Mouse (Mus musculus) retina, postnatal 7 days (tissue): Measurements from ENCODE around the gene Wnt7b.
A peak's percentile ranks its signal among the peaks of the same experiment; 100 is the strongest.

ENCODE experiments used
- DNase-seq: peaks from one replicate; pipeline ENCODE4 v3.0.0-alpha.2; 2012; ENCODE audit warnings: low read depth, low spot score

The Wnt7b gene

GRCm38 (mm10) chr15:85601202-85601601 lies 18.9 kb upstream of the Wnt7b start:
- no peak for DNase-seq

GRCm38 (mm10) chr15:85600696-85601094 lies 18.4 kb upstream of the Wnt7b start:
- DNase-seq: no peak

GRCm38 (mm10) chr15:85599887-85600695 lies 17.8 kb upstream of the Wnt7b start:
- no peak for DNase-seq

- peak; percentile 62 for DNase-seq
These were observed 17.0 kb upstream of the Wnt7b start for GRCm38 (mm10) chr15:85598984-85599886.

- no peak for DNase-seq
These were observed 16.2 kb upstream of the Wnt7b start for GRCm38 (mm10) chr15:85598443-85598842.

- no peak for DNase-seq
These were observed 15.1 kb upstream of the Wnt7b start for GRCm38 (mm10) chr15:85597403-85597802.

- no peak for DNase-seq
These were observed 10.4 kb upstream of the Wnt7b start for GRCm38 (mm10) chr15:85592674-85593073.

- DNase-seq: no peak
These were observed 8.6 kb upstream of the Wnt7b start for GRCm38 (mm10) chr15:85590831-85591230.

GRCm38 (mm10) chr15:85583504-85583903 lies 1.2 kb upstream of the Wnt7b start:
- peak; percentile 61 for DNase-seq

GRCm38 (mm10) chr15:85583024-85583423 lies 751 bp upstream of the Wnt7b start:
- peak; percentile 77 for DNase-seq

GRCm38 (mm10) chr15:85581563-85582064 lies 659 bp downstream of the Wnt7b start:
- DNase-seq: no peak

GRCm38 (mm10) chr15:85580934-85581562 lies 1.2 kb downstream of the Wnt7b start:
- no peak for DNase-seq

- DNase-seq: no peak
These were observed 1.8 kb downstream of the Wnt7b start for GRCm38 (mm10) chr15:85580483-85580882.

- no peak for DNase-seq
These were observed 4.5 kb downstream of the Wnt7b start for GRCm38 (mm10) chr15:85577583-85578460.

- DNase-seq: no peak
These were observed 5.5 kb downstream of the Wnt7b start for GRCm38 (mm10) chr15:85576511-85577440.

- no peak for DNase-seq
These were observed 6.2 kb downstream of the Wnt7b start for GRCm38 (mm10) chr15:85576110-85576509.

GRCm38 (mm10) chr15:85574558-85574957 lies 7.7 kb downstream of the Wnt7b start:
- no peak for DNase-seq

GRCm38 (mm10) chr15:85574086-85574485 lies 8.2 kb downstream of the Wnt7b start:
- DNase-seq: no peak

GRCm38 (mm10) chr15:85572619-85573254 lies 9.5 kb downstream of the Wnt7b start:
- DNase-seq: no peak
